Mouse (Mus musculus) heart, adult 2 months (tissue): Measurements from ENCODE around the gene Ttc23.

Experiments
- CTCF ChIP-seq: fragments of 200-600 bp; IDR thresholded peaks from 2 replicates; pipeline ENCODE4 v1.8.1; 2022; ENCODE audit warnings: antibody characterized with exemption, mild to moderate bottlenecking, moderate library complexity
- EP300 ChIP-seq: fragments of 200-500 bp; IDR thresholded peaks from 2 replicates; pipeline ENCODE4 v1.6.1; 2011; ENCODE audit warnings: low read depth, low read length, control low read depth; ENCODE audit not compliant: insufficient read depth
- POLR2A ChIP-seq: fragments of 200-500 bp; IDR thresholded peaks from 2 replicates; pipeline ENCODE4 v1.6.1; 2011; ENCODE audit warnings: mild to moderate bottlenecking, low read depth, low read length, control low read depth; ENCODE audit not compliant: insufficient read depth

DNA sequence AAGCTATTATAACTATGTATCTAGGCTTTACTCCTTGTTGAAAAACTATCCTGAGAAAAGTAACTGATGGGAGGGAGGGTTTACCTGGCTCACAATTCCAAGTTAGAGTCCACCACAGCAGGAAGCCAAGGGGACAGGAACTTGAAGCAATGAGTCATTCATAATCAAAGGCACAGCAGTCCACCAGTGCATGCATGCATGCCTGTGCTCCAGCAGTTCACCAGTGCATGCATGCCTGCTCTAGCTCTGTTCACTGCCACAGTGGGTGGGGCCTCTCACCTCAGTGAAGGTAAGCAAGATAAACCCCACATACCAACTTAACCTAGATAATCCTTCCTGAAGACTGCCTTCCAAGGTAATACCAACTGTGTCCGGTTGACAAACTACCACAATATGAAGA, 41.0 kb upstream of the Ttc23 start:
- TF ChIP-seq CTCF (no peak), POLR2A (no peak), EP300 (no peak)
